Mouse (Mus musculus): ENCODE data around the gene Crls1. TPM values are rescaled to one million over a fixed set of nuclear protein-coding genes. Genes with fewer than 3 reads are reported as not detected.

The Crls1 gene
- polyA plus RNA-seq (2017; shearing (Covaris generic)), result 10 to 100 TPM; 24.1 to 29.1 TPM

GRCm38 (mm10) chr2:132846407-132847358 is at the start of gene Crls1:
TSS of gene Crls1 (plus strand) at chr2:132846666.

DNA sequence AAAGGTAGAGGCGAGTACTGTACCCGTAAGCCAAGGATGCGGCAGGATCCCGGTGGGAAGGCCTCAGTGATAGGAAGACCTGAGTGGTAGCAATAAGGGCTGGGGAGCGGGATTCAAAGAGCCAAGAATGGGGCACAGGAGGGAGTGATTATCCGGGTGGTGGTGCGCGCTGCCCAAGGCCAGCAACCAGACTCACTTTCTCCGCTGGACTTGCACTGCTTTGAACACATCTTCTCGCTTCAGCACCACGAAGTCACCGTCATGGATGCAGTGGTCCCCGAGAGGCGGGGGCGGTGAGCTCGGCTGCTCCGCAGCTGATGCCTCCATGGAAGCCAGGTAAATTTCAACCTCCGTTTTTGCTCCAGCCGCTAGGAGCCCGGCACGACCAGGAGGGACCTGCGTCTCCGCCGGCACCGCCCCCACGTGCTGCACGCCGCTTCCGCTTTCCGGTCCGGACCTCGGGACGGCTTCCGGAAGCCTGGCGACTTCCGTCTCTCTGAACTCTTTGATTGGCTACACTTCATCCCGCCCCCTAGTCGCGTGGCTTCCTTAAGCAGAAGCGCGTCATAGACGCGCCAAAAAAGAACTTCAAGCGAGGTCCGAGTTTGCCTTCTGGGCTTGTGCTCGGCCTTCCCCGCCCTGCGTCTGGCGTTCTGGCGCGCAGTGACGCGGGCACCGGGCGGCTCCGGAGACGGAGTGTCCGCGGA is 30.7 kb upstream of the Crls1 start, which contains the start of the genes Trmt6 and Mcm8:
Gene Trmt6 (minus strand): TSS at position 448 of the 707 bp plus-strand sequence.
Gene Mcm8 (plus strand): TSS at position 534 of the 707 bp plus-strand sequence.

GRCm38 (mm10) chr2:132880844-132881645 is 34.6 kb downstream of the Crls1 start, which contains the start of gene Lrrn4:
TSS of gene Lrrn4 (minus strand) at chr2:132880891.

Other genes with a start within 250 kb of the Crls1 start
- 10 to 100 TPM; 25.2 to 29.1 TPM for gene Shld1, start 159.7 kb upstream of the Crls1 start, polyA plus RNA-seq (2017; shearing (Covaris generic))
- under 1 TPM in 1 of 2 experiments, not detected in 1; 0.49 TPM for gene Chgb, start 65.4 kb upstream of the Crls1 start, polyA plus RNA-seq (2017; shearing (Covaris generic))
- gene Trmt6, start 30.6 kb upstream of the Crls1 start, polyA plus RNA-seq (2017; shearing (Covaris generic)), result 10 to 100 TPM; 33.4 to 40.0 TPM
- 1 to 10 TPM; 1.3 to 2.1 TPM for gene Mcm8, start 30.5 kb upstream of the Crls1 start, polyA plus RNA-seq (2017; shearing (Covaris generic))
- 1 to 10 TPM in 1 of 2 experiments, under 1 TPM in 1; 0.71 to 3.0 TPM for gene Lrrn4, start 34.2 kb downstream of the Crls1 start, polyA plus RNA-seq (2017; shearing (Covaris generic))
- gene Fermt1, start 99.2 kb downstream of the Crls1 start, polyA plus RNA-seq (2017; shearing (Covaris generic)), result under 1 TPM in 1 of 2 experiments, not detected in 1; 0.20 TPM